Mouse (Mus musculus) 3T3-L1 (cell line): ENCODE results near the gene Nav2.

Experiments used
- DNase-seq: peaks from one replicate; pipeline ENCODE4 v3.0.0-alpha.2; 2015; ENCODE audit warnings: low read depth, low spot score

Nav2 gene

DNA sequence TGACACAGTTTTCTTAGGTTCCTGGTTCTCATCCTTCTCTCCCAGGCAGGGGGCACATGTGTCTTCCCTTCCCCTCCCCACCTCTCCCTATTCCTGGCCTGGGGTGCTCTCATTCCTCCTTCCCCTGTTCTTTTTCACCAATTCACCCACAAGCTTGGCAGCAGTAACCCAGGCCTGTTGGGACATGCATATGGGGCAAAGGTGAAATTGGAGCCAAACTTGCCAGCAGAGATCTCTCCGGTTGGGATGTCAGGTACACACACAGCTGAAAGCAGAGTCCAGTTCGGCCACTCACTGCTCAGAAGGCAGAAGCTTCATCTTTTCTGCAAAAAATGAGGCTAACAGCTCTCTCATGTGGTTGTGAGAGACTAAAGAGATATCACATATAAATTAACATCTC lies 26.3 kb downstream of the Nav2 start:
- no peak for DNase-seq

DNA sequence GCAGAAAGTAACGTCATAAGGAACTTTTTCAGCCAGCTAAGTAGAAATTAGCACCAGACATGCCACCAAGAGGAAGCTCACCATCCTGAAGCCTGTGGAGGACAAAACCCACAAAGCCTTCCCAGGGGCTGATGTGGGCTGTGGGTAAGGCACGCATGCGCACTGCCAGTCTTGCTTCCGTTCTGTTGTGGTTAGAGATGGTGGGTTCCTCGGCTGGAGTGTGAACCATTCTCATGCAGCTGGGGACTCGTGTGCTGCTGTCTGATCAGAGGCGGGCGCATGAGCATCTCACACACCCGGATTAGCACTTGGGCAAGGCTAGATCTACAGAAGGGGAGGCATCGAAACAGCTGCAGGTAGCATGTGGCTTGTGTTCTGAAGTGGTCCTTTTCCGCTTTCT lies 29.0 kb downstream of the Nav2 start:
- no peak for DNase-seq

DNA sequence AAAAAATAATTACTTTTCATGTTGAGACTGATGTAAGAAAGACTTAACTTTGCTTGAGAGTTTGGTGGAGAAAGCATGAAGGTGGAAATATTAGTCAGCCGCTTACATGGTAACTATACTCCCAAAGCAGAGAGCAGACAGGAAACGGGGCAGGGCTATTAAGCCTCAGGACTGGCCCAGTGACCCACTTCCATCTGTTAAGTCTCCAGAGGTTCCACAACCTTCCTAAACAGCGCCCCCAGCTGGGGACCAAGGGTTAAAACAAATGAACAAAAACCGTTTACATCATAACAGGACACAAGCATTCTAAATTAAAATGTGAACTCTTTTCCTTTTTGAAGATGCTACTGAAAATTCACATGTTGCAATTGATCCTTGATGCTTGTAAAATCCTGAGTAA lies 29.7 kb downstream of the Nav2 start:
- DNase-seq = peak; percentile 52

GRCm38 (mm10) chr7:48948381-48949108 lies 40.0 kb downstream of the Nav2 start:
- DNase-seq = no peak

GRCm38 (mm10) chr7:48954501-48954900 lies 46.0 kb downstream of the Nav2 start:
- no peak for DNase-seq

- no peak for DNase-seq
These were observed 50.2 kb downstream of the Nav2 start for GRCm38 (mm10) chr7:48958528-48959315.

DNA sequence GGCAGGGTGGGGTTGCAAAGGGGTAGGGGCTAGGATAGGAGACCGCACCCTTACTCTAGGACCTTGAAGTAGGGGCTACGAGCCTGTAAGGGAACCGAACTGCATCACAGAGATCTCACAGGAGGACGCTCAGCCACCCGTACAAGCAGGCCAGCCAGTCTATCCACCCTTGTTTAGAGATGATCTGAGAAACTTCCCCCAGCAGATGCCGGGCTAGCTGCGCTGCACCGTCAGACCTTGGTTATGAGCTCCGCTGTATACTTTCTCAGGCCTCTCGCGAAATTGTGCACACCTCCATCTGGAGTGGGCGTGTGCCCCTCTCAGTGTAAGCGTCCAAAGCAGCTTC lies 50.8 kb downstream of the Nav2 start:
- no peak for DNase-seq

DNA sequence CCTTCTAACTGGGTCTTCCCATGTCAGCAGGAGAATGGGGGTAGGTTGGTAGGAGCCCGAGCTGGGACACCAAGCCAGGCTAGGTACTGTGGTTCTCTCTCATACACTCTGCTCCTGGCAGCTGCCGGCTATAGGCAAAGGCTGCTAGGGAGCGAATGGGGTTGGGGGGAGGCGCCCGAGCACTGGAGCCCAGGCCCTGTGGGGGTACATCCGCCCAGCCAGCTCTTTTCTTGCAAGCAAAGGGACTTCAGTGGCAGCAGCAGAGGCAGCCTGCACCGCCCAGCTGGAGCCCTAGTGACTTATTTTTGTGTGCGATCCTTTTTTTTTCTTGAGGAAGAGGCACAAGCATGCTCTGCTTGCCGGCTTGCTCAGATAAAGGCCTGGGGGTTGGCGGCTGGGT lies 51.6 kb downstream of the Nav2 start:
- DNase-seq = no peak

DNA sequence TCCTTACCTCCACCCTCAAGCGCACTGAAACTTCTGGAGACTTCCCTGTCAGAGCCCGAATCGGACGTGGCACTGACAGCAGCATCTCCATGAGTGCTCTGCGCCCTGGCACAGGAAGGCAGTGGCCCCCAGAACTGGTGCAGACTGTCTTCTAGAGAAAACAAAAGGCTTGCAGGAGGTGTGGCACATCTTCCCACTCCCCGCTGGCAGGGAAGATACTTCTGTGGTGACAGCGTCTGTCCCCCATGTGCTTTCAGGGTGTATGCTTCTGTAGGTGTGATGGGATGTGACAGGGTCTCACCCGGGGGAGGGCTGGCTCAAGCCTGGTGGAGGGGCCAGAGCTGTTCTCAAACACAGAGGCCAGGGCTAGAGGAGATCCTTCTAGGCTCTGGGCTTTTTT lies 53.0 kb downstream of the Nav2 start:
- no peak for DNase-seq

GRCm38 (mm10) chr7:48961935-48962334 lies 53.4 kb downstream of the Nav2 start:
- no peak for DNase-seq

GRCm38 (mm10) chr7:48963112-48963511 lies 54.6 kb downstream of the Nav2 start:
- no peak for DNase-seq

GRCm38 (mm10) chr7:48963554-48963953 lies 55.0 kb downstream of the Nav2 start:
- no peak for DNase-seq

DNA sequence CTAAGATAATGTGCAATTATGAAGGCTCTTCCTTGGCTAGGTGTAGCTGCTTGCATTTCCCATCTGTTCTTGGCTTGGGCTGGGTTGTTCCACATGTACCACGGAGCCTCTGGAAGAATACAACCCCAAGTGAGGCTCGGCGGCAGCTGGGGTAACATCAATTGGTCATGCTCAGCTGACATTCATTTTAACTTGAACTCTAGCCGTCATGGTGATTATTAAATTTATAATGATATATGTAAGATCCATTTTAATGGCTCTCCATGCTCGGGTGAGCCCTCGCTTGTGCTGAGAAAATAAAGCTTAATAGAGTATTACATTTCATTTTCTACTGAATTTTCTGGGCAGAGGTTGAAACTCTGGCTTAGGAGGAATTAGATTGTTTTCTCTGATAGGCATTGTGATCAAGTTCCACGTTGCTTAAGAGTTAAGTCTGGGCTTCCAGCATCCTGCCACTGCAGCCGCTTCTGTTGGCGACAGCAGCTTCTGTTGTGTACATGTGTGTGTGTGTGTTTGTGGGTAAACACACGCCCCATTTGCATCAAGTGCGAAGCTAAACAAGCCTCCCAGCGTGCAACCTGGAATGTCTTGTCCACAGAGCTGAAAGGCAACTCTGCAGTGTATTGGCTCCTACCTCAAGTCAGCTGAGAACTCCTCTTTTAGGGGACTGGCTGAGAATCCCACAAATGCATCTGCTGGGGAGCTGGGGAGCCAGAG lies 57.4 kb downstream of the Nav2 start:
- no peak for DNase-seq

GRCm38 (mm10) chr7:48981013-48981412 lies 72.5 kb downstream of the Nav2 start:
- DNase-seq = no peak

- no peak for DNase-seq
These were observed 73.3 kb downstream of the Nav2 start for GRCm38 (mm10) chr7:48981814-48982213.

GRCm38 (mm10) chr7:48982573-48982972 lies 74.1 kb downstream of the Nav2 start:
- DNase-seq = no peak

DNA sequence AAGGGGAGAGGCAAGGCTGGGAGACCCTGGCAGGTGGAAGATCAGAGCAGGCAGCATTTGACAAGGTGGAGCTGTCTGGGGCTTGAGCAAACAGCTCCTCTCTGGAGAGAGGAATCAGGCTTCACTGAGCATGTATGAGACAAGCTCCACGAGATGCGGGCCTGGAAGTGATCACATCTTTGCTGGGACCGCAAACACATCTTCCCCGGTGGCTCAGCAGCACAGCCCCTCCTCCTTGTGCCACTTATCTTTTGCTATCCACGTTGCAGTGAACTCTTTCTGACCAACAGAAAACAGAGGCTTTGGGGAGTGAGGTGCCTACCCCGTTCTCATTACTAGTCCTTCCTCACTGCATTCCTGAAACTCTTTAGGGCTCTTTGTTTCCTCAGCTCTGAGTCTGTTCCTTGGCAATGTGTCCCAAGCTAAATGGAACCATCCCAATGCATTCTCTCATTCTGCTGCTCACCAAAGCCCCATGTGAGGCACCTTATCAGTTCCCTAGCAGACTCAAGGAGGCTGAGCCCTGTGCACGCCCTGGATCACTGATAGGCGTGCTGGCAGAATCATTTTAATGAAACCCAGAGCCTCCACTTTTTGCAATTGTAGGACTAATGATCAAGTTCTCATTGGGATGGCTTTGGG lies 83.5 kb downstream of the Nav2 start:
- no peak for DNase-seq

- no peak for DNase-seq
These were observed 86.7 kb downstream of the Nav2 start for GRCm38 (mm10) chr7:48995171-48995570.

GRCm38 (mm10) chr7:48995701-48996100 lies 87.2 kb downstream of the Nav2 start:
- no peak for DNase-seq

DNA sequence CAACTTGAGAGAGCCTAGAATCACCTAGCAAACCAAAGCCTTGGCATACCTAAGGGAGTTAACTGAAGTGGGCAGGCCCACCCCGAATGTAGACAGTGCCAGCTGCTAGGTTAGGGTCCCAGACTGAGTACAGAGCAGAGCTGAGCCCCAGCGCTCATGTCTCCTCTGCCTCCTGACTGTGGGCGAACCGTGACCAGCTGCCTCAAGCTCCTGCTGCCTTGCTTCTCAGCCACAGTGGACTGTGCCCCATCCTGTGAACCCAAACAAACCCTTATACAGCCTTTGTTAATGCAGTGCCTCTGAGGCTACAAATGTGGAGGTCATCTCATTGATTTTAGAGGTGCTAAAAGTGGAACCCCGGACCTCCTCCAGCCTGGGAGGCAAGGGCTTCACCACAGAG lies 88.3 kb downstream of the Nav2 start:
- no peak for DNase-seq

DNA sequence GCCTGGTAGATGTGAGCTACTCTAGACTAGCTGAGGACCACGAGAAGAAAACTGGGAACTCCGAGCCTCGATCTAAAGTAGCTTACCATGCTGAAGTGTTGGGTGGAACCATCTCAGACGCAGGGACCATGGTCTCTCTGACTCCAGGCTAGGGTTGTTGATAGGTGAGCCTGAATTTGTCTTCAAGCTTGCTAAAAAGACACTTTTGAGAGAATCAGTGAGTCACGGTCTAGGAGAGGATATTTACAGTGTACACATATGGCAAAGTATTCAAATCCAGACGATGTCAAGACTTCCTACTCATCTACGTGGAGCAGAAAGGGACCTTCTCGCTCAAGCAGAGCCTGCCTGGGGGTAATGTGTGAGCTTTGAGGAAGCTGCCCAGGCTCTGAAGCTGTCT lies 89.6 kb downstream of the Nav2 start:
- DNase-seq = no peak

DNA sequence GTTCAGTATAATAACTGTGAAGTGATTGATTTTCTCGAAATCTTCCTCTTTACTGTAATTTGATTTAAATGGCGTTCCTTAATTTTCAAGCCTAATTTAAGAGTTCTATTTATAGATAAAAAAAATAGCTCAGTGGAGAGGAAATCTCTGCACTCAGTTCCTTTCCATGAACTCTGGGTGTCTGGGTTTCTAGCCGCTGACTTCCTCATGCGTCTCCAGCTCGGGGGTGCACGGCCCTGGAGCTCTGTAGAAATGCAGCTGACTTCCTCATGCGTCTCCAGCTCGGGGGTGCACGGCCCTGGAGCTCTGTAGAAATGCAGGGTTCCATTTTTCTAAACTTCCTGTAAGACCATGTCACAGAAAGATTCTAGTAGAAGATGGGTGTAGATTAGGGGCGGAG lies 90.1 kb downstream of the Nav2 start:
- no peak for DNase-seq
